15 mouse cellular contexts compared by ENCODE assay signal in the genomic region with DNA sequence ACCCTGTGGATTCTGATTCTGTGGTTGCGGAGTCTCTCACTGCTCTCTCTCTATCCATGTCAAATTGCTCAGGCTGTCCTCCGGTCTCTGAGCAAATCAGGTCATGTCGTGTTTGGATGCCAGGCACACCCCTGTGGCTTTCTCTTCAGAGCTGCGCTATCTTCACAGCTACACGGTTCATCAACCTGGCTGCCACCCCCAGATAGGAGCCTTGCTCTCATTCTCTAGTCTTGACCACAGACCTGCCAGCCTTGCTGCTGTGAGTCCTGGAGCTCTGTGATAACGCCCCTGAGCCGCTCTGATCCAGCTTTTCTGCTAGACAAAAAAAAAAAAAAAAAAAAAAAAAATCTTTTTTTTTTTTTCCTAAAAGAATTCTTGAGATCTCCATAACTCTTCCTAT.
A peak's percentile ranks its signal among the peaks of the same experiment; 100 is the strongest.
DNase-seq lines count a peak whose midpoint lies in the region; ATAC-seq and TF ChIP-seq lines count a peak whose summit lies in the region.
"Had no signal": no experiment of that assay in that cellular context is flagged by ENCODE, and none has a peak within 500 bp of the region (broad histone marks: within the 10 kb centered on the region; RNA-seq: fewer than 3 reads in every experiment).

No protein-coding gene starts in this region.

- in situ Hi-C loops in ES-E14 (cut with MboI; ENCODE audit: low sequenced_read_pairs in 2 of 2, unreplicated experiment in 2 of 2) = no loop called here

- no peaks in the 10 kb centered on the region for H3K27me3 ChIP-seq in heart, embryonic 10.5 days (ENCODE audit: insufficient read depth, poor library complexity, severe bottlenecking)
- H3K27me3 ChIP-seq in liver, embryonic 13.5 days = peaks cover 37% of the 10 kb centered on the region
- H3K27me3 ChIP-seq in thymus, adult 2 months (ENCODE audit: control insufficient read depth, insufficient read depth, low read length) = no peaks in the 10 kb centered on the region
- H3K27me3 ChIP-seq: heart, embryonic 15.5 days; midbrain, embryonic 12.5 days had no signal

- ATAC-seq in liver, embryonic 13.5 days (ENCODE audit: low read depth) = peak; percentile 98
- no peak for ATAC-seq in inflammation-experienced regulatory T-cells, adult 6 months
- ATAC-seq: forebrain, embryonic 14.5 days; lung, postnatal 0 days; Patski had no signal

- no peak overlapping the region for H3K27ac ChIP-seq in heart, embryonic 10.5 days
- no peak overlapping the region for H3K27ac ChIP-seq in ES-E14 (ENCODE audit: insufficient read depth, low read depth, low read length, poor library complexity, severe bottlenecking)
- H3K27ac ChIP-seq in liver, embryonic 13.5 days = no peak overlapping the region
- H3K27ac ChIP-seq in thymus, adult 2 months (ENCODE audit: control insufficient read depth, insufficient read depth, low read length) = no peak overlapping the region
- H3K27ac ChIP-seq: heart, embryonic 15.5 days; midbrain, embryonic 12.5 days had no signal

- TF ChIP-seq CTCF in thymus, adult 2 months (IDR thresholded peaks at IDR 0.05; ENCODE audit: borderline replicate concordance, control insufficient read depth, extremely low read depth, insufficient read depth, low read length, poor library complexity) = no peak

- no peak overlapping the region for H3K4me2 ChIP-seq in liver, embryonic 13.5 days
- H3K4me2 ChIP-seq: heart, embryonic 15.5 days; midbrain, embryonic 12.5 days had no signal

- H3K4me1 ChIP-seq in heart, embryonic 10.5 days = peaks cover 3% of the 10 kb centered on the region; the same call in 1 of the 2 replicates
- H3K4me1 ChIP-seq in ES-E14 (ENCODE audit: control insufficient read depth in 2 of 2, insufficient read depth in 2 of 2, low read length in 2 of 2, poor library complexity in 1 of 2) = peaks cover 0 to 7% of the 10 kb centered on the region in 2 experiments; a peak in 1 of 4 replicates
- peaks cover 14% of the 10 kb centered on the region for H3K4me1 ChIP-seq in liver, embryonic 13.5 days (replicated peaks)
- no peaks in the 10 kb centered on the region for H3K4me1 ChIP-seq in thymus, adult 2 months (replicated peaks; ENCODE audit: control insufficient read depth, insufficient read depth, low read length)
- H3K4me1 ChIP-seq: heart, embryonic 15.5 days; midbrain, embryonic 12.5 days had no signal

- H3K9ac ChIP-seq in ES-E14 (ENCODE audit: insufficient read depth, low read depth, low read length, poor library complexity, severe bottlenecking) = no peak overlapping the region
- no peak overlapping the region for H3K9ac ChIP-seq in liver, embryonic 13.5 days
- H3K9ac ChIP-seq: heart, embryonic 15.5 days; midbrain, embryonic 12.5 days had no signal

- 53% methylated on average over 7 of the region's 7 CpGs for WGBS in heart, embryonic 10.5 days
- WGBS in liver, embryonic 13.5 days (ENCODE audit: insufficient replicate concordance) = 17% methylated on average over 7 of the region's 7 CpGs
- WGBS in thymus, adult 2 months = 97% methylated on average over 7 of the region's 7 CpGs

- TF ChIP-seq POLR2A in thymus, adult 2 months (IDR thresholded peaks at IDR 0.05; ENCODE audit: control insufficient read depth, extremely low read depth, insufficient read depth, low read length, poor library complexity) = no peak

- intact Hi-C loops in heart, postnatal 14 days (cut with DNase I) = no loop called here

- no peaks in the 10 kb centered on the region for H3K9me3 ChIP-seq in heart, embryonic 10.5 days
- no peaks in the 10 kb centered on the region for H3K9me3 ChIP-seq in ES-E14 (ENCODE audit: control insufficient read depth, insufficient read depth, low read depth, low read length)
- H3K9me3 ChIP-seq in liver, embryonic 13.5 days (replicated peaks) = no peaks in the 10 kb centered on the region
- H3K9me3 ChIP-seq: heart, embryonic 15.5 days; midbrain, embryonic 12.5 days had no signal

- peak; percentile 91 for DNase-seq in heart, embryonic 10.5 days (ENCODE audit: low spot score)
- no peak for DNase-seq in heart, postnatal 14 days
- DNase-seq in ES-E14 (ENCODE audit: low read depth, low spot score) = no peak
- peak; percentile 83 for DNase-seq in c-Kit-positive CD71-positive TER-119-negative erythroid progenitor cells, embryonic 14.5 days (ENCODE audit: low read depth)
- DNase-seq in liver, embryonic 13.5 days = peak; percentile 76
- DNase-seq in thymus, adult 2 months = no peak
- no peak for DNase-seq in thymus, postnatal 25 days
- DNase-seq: kidney, postnatal 10 days; thymus, adult 18-20 months had no signal

- no peak overlapping the region for H3K4me3 ChIP-seq in heart, embryonic 10.5 days
- H3K4me3 ChIP-seq in ES-E14 (ENCODE audit: insufficient read depth in 1 of 2, low read depth in 1 of 2, low read length in 2 of 2, poor library complexity in 1 of 2, severe bottlenecking in 1 of 2) = no peak overlapping the region
- H3K4me3 ChIP-seq in liver, embryonic 13.5 days (replicated peaks) = no peak overlapping the region
- no peak overlapping the region for H3K4me3 ChIP-seq in thymus, adult 2 months (ENCODE audit: control insufficient read depth, insufficient read depth, low read length)
- H3K4me3 ChIP-seq: heart, embryonic 15.5 days; midbrain, embryonic 12.5 days had no signal

- no peaks in the 10 kb centered on the region for H3K36me3 ChIP-seq in heart, embryonic 10.5 days
- no peaks in the 10 kb centered on the region for H3K36me3 ChIP-seq in ES-E14 (ENCODE audit: control insufficient read depth, insufficient read depth, low read length, poor library complexity, severe bottlenecking)
- no peaks in the 10 kb centered on the region for H3K36me3 ChIP-seq in liver, embryonic 13.5 days
- no peaks in the 10 kb centered on the region for H3K36me3 ChIP-seq in thymus, adult 2 months (ENCODE audit: control insufficient read depth, insufficient read depth, low read length)
- H3K36me3 ChIP-seq: heart, embryonic 15.5 days; midbrain, embryonic 12.5 days had no signal

TF ChIP-seq in ES-E14, 5 proteins besides CTCF, POLR2A, EP300 and RAD21:
- TF ChIP-seq ZC3H11A (IDR thresholded peaks at IDR 0.05; ENCODE audit: borderline replicate concordance, low read depth, low read length) (no peak), CHD2 (IDR thresholded peaks at IDR 0.05; ENCODE audit: low read depth, low read length) (no peak), MAFK (IDR thresholded peaks at IDR 0.05; ENCODE audit: insufficient read depth, low read depth, low read length) (no peak), HCFC1 (IDR thresholded peaks at IDR 0.05; ENCODE audit: borderline replicate concordance, insufficient read depth, low read length) (no peak), ZNF384 (IDR thresholded peaks at IDR 0.05; ENCODE audit: low read depth, low read length) (peak; percentile 50; the same call in 1 of the 2 replicates)

Comparison
In these comparisons a context has a peak if more than half of its experiments do, and no peak if none do; other contexts are left out.
1. DNase-seq: peak in heart, embryonic 10.5 days (single experiment), c-Kit-positive CD71-positive TER-119-negative erythroid progenitor cells, embryonic 14.5 days (single experiment) and liver, embryonic 13.5 days (single experiment); none in heart, postnatal 14 days (0 of 2), ES-E14 (single experiment), thymus, adult 2 months (single experiment) and thymus, postnatal 25 days (single experiment).